Mouse (Mus musculus): ENCODE measurements at regions not wholly inside any gene's neighbourhood (a gene's known extent, or its start where the extent isn't known, plus 50 kb on each side); places are given as distances from the start of the nearest gene placed in this dataset.

DNA sequence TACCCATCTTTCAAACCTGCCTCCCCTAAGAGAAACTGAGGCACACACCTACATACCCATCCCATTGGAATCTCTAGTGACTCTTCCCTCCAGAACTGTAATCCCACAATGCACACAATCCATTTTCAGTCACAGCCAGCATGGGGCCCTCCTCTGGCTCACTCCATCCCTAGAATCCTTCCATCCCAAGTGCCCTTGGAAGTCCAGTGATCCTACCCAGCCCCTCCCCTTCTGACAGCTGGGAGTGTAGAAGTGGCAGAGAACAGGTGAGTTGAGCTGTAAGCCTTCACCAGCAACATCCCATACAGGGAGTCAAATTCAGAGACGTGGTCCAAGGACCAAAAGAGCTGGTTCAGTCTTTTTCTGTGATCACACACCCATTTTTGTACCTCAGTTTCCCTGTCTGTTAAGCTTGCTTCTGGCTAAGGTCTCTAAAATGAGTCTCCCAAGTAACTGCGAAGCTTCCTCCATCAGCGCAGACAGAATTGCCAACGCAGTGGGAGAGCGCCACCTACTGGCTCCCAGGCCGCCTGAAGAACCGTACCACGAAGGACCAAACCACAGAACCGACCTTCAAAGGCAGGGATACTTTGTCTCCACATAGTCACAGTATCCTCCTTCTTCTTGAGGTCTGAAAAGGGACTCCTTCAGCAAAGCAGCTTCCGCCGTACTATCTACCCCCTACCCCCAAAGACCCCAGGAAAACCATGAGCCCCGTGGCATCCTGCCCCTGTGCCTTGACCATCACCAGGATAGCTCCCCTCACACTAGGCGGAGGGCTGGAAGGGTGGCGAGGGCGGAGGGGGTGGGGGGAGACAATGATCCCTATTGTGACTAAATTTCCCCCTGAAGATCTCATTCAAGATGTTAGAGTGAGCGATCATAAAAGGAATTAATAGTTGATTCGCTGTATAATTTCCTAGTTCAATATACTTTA, 67.0 kb upstream of the Top1 start:
- H3K9ac ChIP-seq (ENCODE audit: insufficient read depth, low read depth), result no peak overlapping the region
- H3K4me2 ChIP-seq (ENCODE audit: insufficient read depth, low read depth, poor library complexity, severe bottlenecking), result peak overlapping the region; percentile 75; the same call in 1 of the 2 replicates
- dilution Hi-C loops (cut with MboI; ENCODE audit: extremely low pct_ligation_motif_present, extremely low pct_unique_long_range_greater_than_20kb, low sequenced_read_pairs), result no loop called here

GRCm38 (mm10) chr2:160580250-160580649, 65.4 kb upstream of the Top1 start:
- H3K4me3 ChIP-seq (replicated peaks in 1 of 3; ENCODE audit: low read depth in 2 of 3, low read length in 2 of 3, poor library complexity in 1 of 3), result no peak overlapping the region
- peaks cover 60% of the 10 kb centered on the region for H3K27me3 ChIP-seq (replicated peaks)
- no peaks in the 10 kb centered on the region for H3K79me2 ChIP-seq (replicated peaks; ENCODE audit: control insufficient read depth, extremely low read depth, insufficient read depth, poor library complexity, severe bottlenecking)
- H3K27ac ChIP-seq (ENCODE audit: insufficient read depth, low read depth), result no peak overlapping the region
- no peak overlapping the region for H3K4me2 ChIP-seq (ENCODE audit: insufficient read depth, low read depth, poor library complexity, severe bottlenecking)
- no peak for TF ChIP-seq TBP (conservative IDR thresholded peaks at IDR 0.05; ENCODE audit: low read depth, low read length)
- TF ChIP-seq MXI1 (IDR thresholded peaks at IDR 0.05; ENCODE audit: low read depth, low read length), result no peak
- TF ChIP-seq SIN3A (IDR thresholded peaks at IDR 0.05; ENCODE audit: low read length), result no peak
- TF ChIP-seq IRF4 (IDR thresholded peaks at IDR 0.05; ENCODE audit: low read depth, low read length), result no peak
- no peak for TF ChIP-seq TCF12 (IDR thresholded peaks at IDR 0.05; ENCODE audit: low read depth, low read length)
- no peak for TF ChIP-seq MAX (IDR thresholded peaks at IDR 0.05; ENCODE audit: low read length)
- TF ChIP-seq ZKSCAN1 (IDR thresholded peaks at IDR 0.05; ENCODE audit: borderline replicate concordance, low read depth, low read length), result no peak
- no peak for TF ChIP-seq MAFK (IDR thresholded peaks at IDR 0.05; ENCODE audit: insufficient replicate concordance, low read length)
- no peak for TF ChIP-seq MEF2A (IDR thresholded peaks at IDR 0.05; ENCODE audit: borderline replicate concordance, low read depth, low read length)
- no peak for TF ChIP-seq USF1 (IDR thresholded peaks at IDR 0.05; ENCODE audit: low read depth, low read length)
- no peaks in the 10 kb centered on the region for H3K36me3 ChIP-seq (replicated peaks in 1 of 2; ENCODE audit: control insufficient read depth in 1 of 2, insufficient read depth in 1 of 2, low read length in 1 of 2)
- H3K4me1 ChIP-seq (ENCODE audit: control insufficient read depth in 1 of 2, insufficient read depth in 2 of 2), result peaks cover 3 to 12% of the 10 kb centered on the region in 2 experiments
- no peak for DNase-seq (ENCODE audit: extremely low read depth)
- no peak overlapping the region for H3K9ac ChIP-seq (ENCODE audit: insufficient read depth, low read depth)
- no peaks in the 10 kb centered on the region for H3K9me3 ChIP-seq (replicated peaks; ENCODE audit: low read length)
- dilution Hi-C loops (cut with MboI; ENCODE audit: extremely low pct_ligation_motif_present, extremely low pct_unique_long_range_greater_than_20kb, low sequenced_read_pairs) (no loop called here), in situ Hi-C loops (cut with MboI; ENCODE audit: low pct_ligation_motif_present, low pct_unique_long_range_greater_than_20kb, low sequenced_read_pairs) (loop anchor here (25.0 kb wide), 2 partner anchors 368 to 1518 kb away; no protein-coding TSS in a partner anchor)

More for the DNA sequence above, 67.0 kb upstream of the Top1 start:
- Histone ChIP-seq H3K27ac (ENCODE audit: insufficient read depth, low read depth) (no peak overlapping the region), H3K4me3 (replicated peaks in 1 of 3; ENCODE audit: low read depth in 2 of 3, low read length in 2 of 3, poor library complexity in 1 of 3) (no peak overlapping the region), H3K27me3 (replicated peaks) (peaks cover 51% of the 10 kb centered on the region), H3K4me1 (ENCODE audit: control insufficient read depth in 1 of 2, insufficient read depth in 2 of 2) (peaks cover 3 to 12% of the 10 kb centered on the region in 2 experiments), H3K79me2 (replicated peaks; ENCODE audit: control insufficient read depth, extremely low read depth, insufficient read depth, poor library complexity, severe bottlenecking) (no peaks in the 10 kb centered on the region), H3K9me3 (replicated peaks; ENCODE audit: low read length) (no peaks in the 10 kb centered on the region), H3K36me3 (replicated peaks in 1 of 2; ENCODE audit: control insufficient read depth in 1 of 2, insufficient read depth in 1 of 2, low read length in 1 of 2) (no peaks in the 10 kb centered on the region)
- TF ChIP-seq NELFE (IDR thresholded peaks at IDR 0.05; ENCODE audit: low read depth, low read length), result peak; percentile 41; the same call in 1 of the 2 replicates
- no peak for TF ChIP-seq EP300 (IDR thresholded peaks at IDR 0.05; ENCODE audit: low read length)
- TF ChIP-seq MAZ (IDR thresholded peaks at IDR 0.05; ENCODE audit: low read depth, low read length), result no peak
- peak; percentile 92 to 98 for TF ChIP-seq CTCF (conservative IDR thresholded peaks at IDR 0.05 in 1 of 2, IDR thresholded peaks at IDR 0.05 in 1 of 2; ENCODE audit: low read depth in 2 of 2, low read length in 2 of 2)
- TF ChIP-seq E2F4 (IDR thresholded peaks at IDR 0.05; ENCODE audit: insufficient replicate concordance, low read depth, low read length), result no peak
- peak; percentile 99 for TF ChIP-seq RAD21 (IDR thresholded peaks at IDR 0.05; ENCODE audit: low read depth, low read length)
- peak; percentile 68 for TF ChIP-seq ZC3H11A (IDR thresholded peaks at IDR 0.05; ENCODE audit: low read depth, low read length)
- TF ChIP-seq MYC (IDR thresholded peaks at IDR 0.05; ENCODE audit: low read depth, low read length), result no peak
- no peak for TF ChIP-seq CHD1 (IDR thresholded peaks at IDR 0.05; ENCODE audit: low read depth, low read length)
- 0 out of 2 replicates have a peak, but pooled peaks have one; percentile 12 for TF ChIP-seq HCFC1 (IDR thresholded peaks at IDR 0.05; ENCODE audit: low read depth, low read length)
- peak; percentile 41; the same call in 1 of the 2 replicates for TF ChIP-seq IRF4 (IDR thresholded peaks at IDR 0.05; ENCODE audit: low read depth, low read length)
- TF ChIP-seq MXI1 (IDR thresholded peaks at IDR 0.05; ENCODE audit: low read depth, low read length), result no peak
- TF ChIP-seq SMC3 (IDR thresholded peaks at IDR 0.05; ENCODE audit: low read depth, low read length), result peak; percentile 86
- no peak for TF ChIP-seq POLR2A (IDR thresholded peaks at IDR 0.05; ENCODE audit: low read depth, low read length)
- TF ChIP-seq USF2 (conservative IDR thresholded peaks at IDR 0.05; ENCODE audit: low read depth, low read length), result no peak
- TF ChIP-seq TBP (conservative IDR thresholded peaks at IDR 0.05; ENCODE audit: low read depth, low read length), result no peak
- peak; percentile 37; the same call in 1 of the 2 replicates for TF ChIP-seq ELF1 (IDR thresholded peaks at IDR 0.05; ENCODE audit: low read depth, low read length)
- in situ Hi-C loops (cut with MboI; ENCODE audit: low pct_ligation_motif_present, low pct_unique_long_range_greater_than_20kb, low sequenced_read_pairs), result loop anchor here (10.0 to 25.0 kb wide), 3 partner anchors 204 to 1516 kb away; no protein-coding TSS in a partner anchor
- peak; percentile 78 for DNase-seq (ENCODE audit: extremely low read depth)

All from CH12.LX (cell line).